Mouse (Mus musculus): ENCODE data around the gene Daw1. TPM values are rescaled to one million over a fixed set of nuclear protein-coding genes. Genes with fewer than 3 reads are reported as not detected.
A peak's percentile ranks its signal among the peaks of the same experiment; 100 is the strongest.

Daw1 gene
- 0.72 and 0.95 TPM in 2 replicates for polyA plus RNA-seq (2016; fragmentation: Nextera tagmentation; extraction: Ambion mirVana)

- Histone ChIP-seq H3K4me3 (peak within 1 kb of the TSS; percentile 41), H3K27ac (no peak within 1 kb of the TSS), H3K4me2 (replicated peaks) (peak within 1 kb of the TSS; percentile 60), H3K9me3 (replicated peaks) (no peaks in the 10 kb centered on the region), H3K36me3 (no peaks in the 10 kb centered on the region), H3K4me1 (no peaks in the 10 kb centered on the region), H3K9ac (peak within 1 kb of the TSS; percentile 33; the same call in 1 of the 2 replicates), H3K27me3 (no peaks in the 10 kb centered on the region)
- WGBS = under 1% methylated on average over 16 of the region's 16 CpGs
- peak; percentile 95 for ATAC-seq (ENCODE audit: low FRiP score)
These were observed at the start of gene Daw1 for GRCm38 (mm10) chr1:83159603-83160002. TSS of gene Daw1 (plus strand) at chr1:83159752.

- Histone ChIP-seq H3K9ac (no peak overlapping the region), H3K4me3 (no peak overlapping the region), H3K9me3 (replicated peaks) (no peaks in the 10 kb centered on the region), H3K4me1 (no peaks in the 10 kb centered on the region), H3K27me3 (no peaks in the 10 kb centered on the region), H3K4me2 (replicated peaks) (no peak overlapping the region), H3K27ac (no peak overlapping the region), H3K36me3 (no peaks in the 10 kb centered on the region)
- ATAC-seq (ENCODE audit: low FRiP score) = no peak
These were observed 48.6 kb upstream of the Daw1 start for GRCm38 (mm10) chr1:83110992-83111391.

- 78% methylated on average over 5 of the region's 5 CpGs for WGBS
- no peak overlapping the region for H3K4me3 ChIP-seq
These were observed 47.8 kb upstream of the Daw1 start for GRCm38 (mm10) chr1:83111726-83112125.

GRCm38 (mm10) chr1:83116447-83117137 lies 43.0 kb upstream of the Daw1 start, which contains the start of gene Ccl20:
TSS of gene Ccl20 (plus strand) at chr1:83116766.
- Histone ChIP-seq H3K27me3 (no peaks in the 10 kb centered on the region), H3K4me2 (replicated peaks) (no peak within 1 kb of the TSS), H3K4me3 (no peak within 1 kb of the TSS), H3K9ac (no peak within 1 kb of the TSS), H3K36me3 (no peaks in the 10 kb centered on the region), H3K4me1 (no peaks in the 10 kb centered on the region), H3K27ac (no peak within 1 kb of the TSS), H3K9me3 (replicated peaks) (no peaks in the 10 kb centered on the region)
- WGBS = 46% methylated on average over 8 of the region's 8 CpGs
- no peak for ATAC-seq (ENCODE audit: low FRiP score)

More at GRCm38 (mm10) chr1:83111726-83112125, 47.8 kb upstream of the Daw1 start:
- ATAC-seq (ENCODE audit: low FRiP score) = no peak
- Histone ChIP-seq H3K9ac (no peak overlapping the region), H3K27me3 (no peaks in the 10 kb centered on the region), H3K36me3 (no peaks in the 10 kb centered on the region), H3K4me1 (no peaks in the 10 kb centered on the region), H3K9me3 (replicated peaks) (no peaks in the 10 kb centered on the region), H3K4me2 (replicated peaks) (no peak overlapping the region), H3K27ac (no peak overlapping the region)

- no peaks in the 10 kb centered on the region for H3K27me3 ChIP-seq
- WGBS = 97% methylated on average over 3 of the region's 3 CpGs
- ATAC-seq (ENCODE audit: low FRiP score) = no peak
- H3K9me3 ChIP-seq (replicated peaks) = no peaks in the 10 kb centered on the region
- H3K27ac ChIP-seq = no peak overlapping the region
- no peaks in the 10 kb centered on the region for H3K4me1 ChIP-seq
- H3K9ac ChIP-seq = no peak overlapping the region
- no peaks in the 10 kb centered on the region for H3K36me3 ChIP-seq
- H3K4me2 ChIP-seq (replicated peaks) = no peak overlapping the region
- no peak overlapping the region for H3K4me3 ChIP-seq
These were observed 42.3 kb upstream of the Daw1 start for GRCm38 (mm10) chr1:83117217-83117616.

- H3K27ac ChIP-seq = no peak overlapping the region
- no peaks in the 10 kb centered on the region for H3K27me3 ChIP-seq
- H3K9me3 ChIP-seq (replicated peaks) = no peaks in the 10 kb centered on the region
- no peaks in the 10 kb centered on the region for H3K4me1 ChIP-seq
- H3K4me2 ChIP-seq (replicated peaks) = no peak overlapping the region
- H3K36me3 ChIP-seq = no peaks in the 10 kb centered on the region
- ATAC-seq (ENCODE audit: low FRiP score) = no peak
- 91% methylated on average over 7 of the region's 7 CpGs for WGBS
- no peak overlapping the region for H3K9ac ChIP-seq
- no peak overlapping the region for H3K4me3 ChIP-seq
These were observed 41.9 kb upstream of the Daw1 start for GRCm38 (mm10) chr1:83117661-83118060.

GRCm38 (mm10) chr1:83119903-83120302 lies 39.6 kb upstream of the Daw1 start:
- no peak overlapping the region for H3K27ac ChIP-seq
- no peaks in the 10 kb centered on the region for H3K27me3 ChIP-seq
- no peaks in the 10 kb centered on the region for H3K4me1 ChIP-seq
- no peak overlapping the region for H3K9ac ChIP-seq
- H3K9me3 ChIP-seq (replicated peaks) = no peaks in the 10 kb centered on the region
- H3K36me3 ChIP-seq = no peaks in the 10 kb centered on the region
- ATAC-seq (ENCODE audit: low FRiP score) = no peak
- H3K4me3 ChIP-seq = no peak overlapping the region
- no peak overlapping the region for H3K4me2 ChIP-seq (replicated peaks)

- H3K27ac ChIP-seq = no peak overlapping the region
- no peak overlapping the region for H3K4me3 ChIP-seq
- H3K9me3 ChIP-seq (replicated peaks) = no peaks in the 10 kb centered on the region
- H3K27me3 ChIP-seq = no peaks in the 10 kb centered on the region
- H3K4me2 ChIP-seq (replicated peaks) = no peak overlapping the region
- no peak for ATAC-seq (ENCODE audit: low FRiP score)
- H3K36me3 ChIP-seq = no peaks in the 10 kb centered on the region
- H3K4me1 ChIP-seq = no peaks in the 10 kb centered on the region
- WGBS = 82% methylated on average over 3 of the region's 3 CpGs
- H3K9ac ChIP-seq = no peak overlapping the region
These were observed 39.2 kb upstream of the Daw1 start for GRCm38 (mm10) chr1:83120312-83120711.

GRCm38 (mm10) chr1:83123201-83123600 lies 36.4 kb upstream of the Daw1 start:
- no peaks in the 10 kb centered on the region for H3K9me3 ChIP-seq (replicated peaks)
- 85% methylated on average over 2 of the region's 2 CpGs for WGBS
- no peaks in the 10 kb centered on the region for H3K4me1 ChIP-seq
- no peak overlapping the region for H3K4me3 ChIP-seq
- no peaks in the 10 kb centered on the region for H3K27me3 ChIP-seq
- H3K4me2 ChIP-seq (replicated peaks) = no peak overlapping the region
- no peak overlapping the region for H3K27ac ChIP-seq
- no peak for ATAC-seq (ENCODE audit: low FRiP score)
- no peak overlapping the region for H3K9ac ChIP-seq
- H3K36me3 ChIP-seq = no peaks in the 10 kb centered on the region

- Histone ChIP-seq H3K27ac (no peak overlapping the region), H3K36me3 (no peaks in the 10 kb centered on the region), H3K4me3 (no peak overlapping the region), H3K9me3 (replicated peaks) (no peaks in the 10 kb centered on the region), H3K9ac (no peak overlapping the region), H3K4me1 (no peaks in the 10 kb centered on the region), H3K27me3 (no peaks in the 10 kb centered on the region), H3K4me2 (replicated peaks) (no peak overlapping the region)
- ATAC-seq (ENCODE audit: low FRiP score) = no peak
- 81% methylated on average over 7 of the region's 7 CpGs for WGBS
These were observed 23.7 kb upstream of the Daw1 start for GRCm38 (mm10) chr1:83135829-83136228.

GRCm38 (mm10) chr1:83137847-83138246 lies 21.7 kb upstream of the Daw1 start:
- Histone ChIP-seq H3K4me2 (replicated peaks) (no peak overlapping the region), H3K36me3 (no peaks in the 10 kb centered on the region), H3K27ac (no peak overlapping the region), H3K27me3 (no peaks in the 10 kb centered on the region), H3K4me3 (no peak overlapping the region), H3K9ac (no peak overlapping the region), H3K4me1 (no peaks in the 10 kb centered on the region), H3K9me3 (replicated peaks) (no peaks in the 10 kb centered on the region)
- 90% methylated on average over 8 of the region's 8 CpGs for WGBS
- no peak for ATAC-seq (ENCODE audit: low FRiP score)

- ATAC-seq (ENCODE audit: low FRiP score) = no peak
- 85% methylated on average over 6 of the region's 6 CpGs for WGBS
- no peaks in the 10 kb centered on the region for H3K4me1 ChIP-seq
These were observed 20.8 kb upstream of the Daw1 start for GRCm38 (mm10) chr1:83138721-83139120.

GRCm38 (mm10) chr1:83141510-83141909 lies 18.0 kb upstream of the Daw1 start:
- no peaks in the 10 kb centered on the region for H3K4me1 ChIP-seq
- H3K4me2 ChIP-seq (replicated peaks) = no peak overlapping the region
- H3K9ac ChIP-seq = no peak overlapping the region
- H3K27ac ChIP-seq = no peak overlapping the region
- H3K4me3 ChIP-seq = no peak overlapping the region
- no peak for ATAC-seq (ENCODE audit: low FRiP score)
- no peaks in the 10 kb centered on the region for H3K36me3 ChIP-seq
- H3K9me3 ChIP-seq (replicated peaks) = no peaks in the 10 kb centered on the region
- no peaks in the 10 kb centered on the region for H3K27me3 ChIP-seq
- 82% methylated on average over 8 of the region's 8 CpGs for WGBS

More at GRCm38 (mm10) chr1:83138721-83139120, 20.8 kb upstream of the Daw1 start:
- Histone ChIP-seq H3K9me3 (replicated peaks) (no peaks in the 10 kb centered on the region), H3K27ac (no peak overlapping the region), H3K27me3 (no peaks in the 10 kb centered on the region), H3K4me3 (no peak overlapping the region), H3K36me3 (no peaks in the 10 kb centered on the region), H3K4me2 (replicated peaks) (no peak overlapping the region), H3K9ac (no peak overlapping the region)
